Mouse (Mus musculus) left cerebral cortex, adult 2 months (tissue): Measurements from ENCODE around the gene Nfs1. TPM values are rescaled to one million over a fixed set of nuclear protein-coding genes. Genes with fewer than 3 reads are reported as not detected.
"Not testable (repeated sequence)": the region's sequence is repeated elsewhere in the genome, so short reads cannot be mapped to it uniquely, and the experiment has no call there.

Experiments used
- DNase-seq, 2 experiments: peaks; one replicate each; pipeline ENCODE4 v3.0.0; 2021 to 2022; ENCODE audit warnings: low spot score in 2 of 2, mixed read lengths in 1 of 2; ENCODE audit errors: extremely low spot score in 1 of 2
- H3K27ac ChIP-seq: fragments of 200-600 bp; 2 replicates; pipeline ENCODE4 v1.8.1; 2022
- H3K4me3 ChIP-seq: fragments of 200-600 bp; 2 replicates; pipeline ENCODE4 v1.8.1; 2022
- CTCF ChIP-seq: fragments of 200-600 bp; IDR thresholded peaks from 2 replicates; pipeline ENCODE4 v1.8.1; 2022; ENCODE audit warnings: antibody characterized with exemption, mild to moderate bottlenecking, moderate library complexity
- intact Hi-C: fragments of 180-260 bp; cut with DNase I; formaldehyde crosslinking; loops from one replicate; pipeline ENCODE4 v1.15.1; 2025
- long read RNA-seq, 2 experiments: library from polyadenylated mRNA; stranded (forward); transcript quantifications; one replicate each; pipeline ENCODE4 v2.0.0; 2021; ENCODE audit warnings: borderline mapping rate in 2 of 2
- total RNA-seq, 2 experiments: library from RNA; stranded (reverse); gene quantifications; 2 replicates each; pipeline ENCODE4 v1.2.3; 2021

Gene Nfs1
- 10 to 100 TPM; 36.3 to 42.0 TPM for total RNA-seq
- long read RNA-seq, experiment 1, transcript Nfs1-201 (13 exons, 2,051 nt) = major isoform, 47 of 57 reads
- long read RNA-seq, experiment 1, partial matches to known transcripts = 2 of 57 reads
- long read RNA-seq, experiment 1, other reads (novel, unspliced or antisense) = 8 of 57 reads
- long read RNA-seq, experiment 2, transcript Nfs1-201 (13 exons, 2,051 nt) = major isoform, 41 of 50 reads
- long read RNA-seq, experiment 2, partial matches to known transcripts = 2 of 50 reads
- long read RNA-seq, experiment 2, other reads (novel, unspliced or antisense) = 6 of 50 reads

GRCm38 (mm10) chr2:156143953-156144724 lies at the start of gene Nfs1, which contains the start of gene Romo1:
Gene Nfs1, minus strand, starts transcription at chr2:156144186.
Gene Romo1, plus strand, starts transcription at chr2:156144039.
- Histone ChIP-seq H3K27ac (peak within 1 kb of the TSS; percentile 94), H3K4me3 (peak within 1 kb of the TSS; percentile 79)
- peak; percentile 38 for TF ChIP-seq CTCF
- intact Hi-C loops = loop anchor here (5.0 kb wide), 2 partner anchors 33 to 182 kb away; no protein-coding TSS in a partner anchor
- peak; percentile 93 to 95 for DNase-seq

GRCm38 (mm10) chr2:156193066-156193862 lies 49.3 kb upstream of the Nfs1 start:
- intact Hi-C loops = no loop called here
- no peak overlapping the region for H3K4me3 ChIP-seq
- TF ChIP-seq CTCF = no peak
- no peak for DNase-seq
- H3K27ac ChIP-seq = no peak overlapping the region

GRCm38 (mm10) chr2:156192068-156192467 lies 48.1 kb upstream of the Nfs1 start:
- intact Hi-C loops = no loop called here
- no peak for DNase-seq
- Histone ChIP-seq H3K27ac (no peak overlapping the region), H3K4me3 (no peak overlapping the region)
- TF ChIP-seq CTCF = no peak

GRCm38 (mm10) chr2:156191540-156191939 lies 47.6 kb upstream of the Nfs1 start:
- intact Hi-C loops = no loop called here
- peak; percentile 24 for TF ChIP-seq CTCF
- H3K27ac ChIP-seq = no peak overlapping the region
- H3K4me3 ChIP-seq = no peak overlapping the region
- DNase-seq = no peak

- TF ChIP-seq CTCF = no peak
- H3K27ac ChIP-seq = no peak overlapping the region
- no peak for DNase-seq
- H3K4me3 ChIP-seq = no peak overlapping the region
- intact Hi-C loops = no loop called here
Measured at GRCm38 (mm10) chr2:156190004-156190896, 46.3 kb upstream of the Nfs1 start.

- intact Hi-C loops, DNase-seq, H3K4me3 ChIP-seq, H3K27ac ChIP-seq: not testable (repeated sequence)
Measured at GRCm38 (mm10) chr2:156189241-156189640, 45.3 kb upstream of the Nfs1 start.

- intact Hi-C loops = loop anchor here (2.0 to 5.0 kb wide), 2 partner anchors 76 to 97 kb away; no protein-coding TSS in a partner anchor
- no peak for TF ChIP-seq CTCF
- peak overlapping the region; percentile 97; the same call in 1 of the 2 replicates for H3K27ac ChIP-seq
- H3K4me3 ChIP-seq = peak overlapping the region; percentile 66; the same call in 1 of the 2 replicates
- no peak for DNase-seq
Measured at GRCm38 (mm10) chr2:156181592-156181991, 37.6 kb upstream of the Nfs1 start.

- DNase-seq = no peak
- Histone ChIP-seq H3K27ac (peak overlapping the region; percentile 97), H3K4me3 (peak overlapping the region; percentile 66)
- intact Hi-C loops = loop anchor here (1.0 to 5.0 kb wide), 3 partner anchors 15 to 98 kb away; partner anchors contain the start of gene Phf20
- TF ChIP-seq CTCF = no peak
Measured at GRCm38 (mm10) chr2:156180824-156181590, 37.0 kb upstream of the Nfs1 start.

GRCm38 (mm10) chr2:156180094-156180821 lies 36.3 kb upstream of the Nfs1 start, which contains the start of gene Rbm39:
Gene Rbm39, minus strand, starts transcription at chr2:156180238.
- Histone ChIP-seq H3K4me3 (peak within 1 kb of the TSS; percentile 88), H3K27ac (peak within 1 kb of the TSS; percentile 99)
- intact Hi-C loops = loop anchor here (1.0 to 5.0 kb wide), 3 partner anchors 16 to 99 kb away; partner anchors contain the start of gene Phf20
- DNase-seq = peak; percentile 100
- peak; percentile 55 for TF ChIP-seq CTCF
